Mouse (Mus musculus) layer of hippocampus, postnatal 10 days (tissue): Measurements from ENCODE around the gene Elobl. TPM values are rescaled to one million over a fixed set of nuclear protein-coding genes. Genes with fewer than 3 reads are reported as not detected.

Experiments used
- DNase-seq, 2 experiments: peaks; one replicate each; pipeline ENCODE4 v3.0.0; 2021; ENCODE audit warnings: low spot score in 2 of 2
- total RNA-seq, 2 experiments: library from RNA; stranded (reverse); gene quantifications; 2 replicates each; pipeline ENCODE4 v1.2.3; 2021

The Elobl gene
- total RNA-seq, 2 experiments from 2014 or later: not detected

- no peak for DNase-seq
These were observed 28.8 kb downstream of the Elobl start for GRCm38 (mm10) chr11:88937886-88938285.

GRCm38 (mm10) chr11:88934089-88935000 is 32.4 kb downstream of the Elobl start:
- no peak for DNase-seq

GRCm38 (mm10) chr11:88933030-88933429 is 33.7 kb downstream of the Elobl start:
- DNase-seq: no peak

GRCm38 (mm10) chr11:88931692-88932530 is 34.8 kb downstream of the Elobl start:
- no peak for DNase-seq

GRCm38 (mm10) chr11:88926566-88926965 is 40.2 kb downstream of the Elobl start:
- no peak for DNase-seq

Other genes starting within 250 kb of the Elobl start
- gene Msi2, start 248.4 kb downstream of the Elobl start, total RNA-seq: 10 to 100 TPM; 97.4 to 97.6 TPM
- gene Akap1, start 102.3 kb downstream of the Elobl start, total RNA-seq: 10 to 100 TPM; 44.1 to 45.8 TPM
- gene Scpep1, start 11.5 kb downstream of the Elobl start, total RNA-seq: 10 to 100 TPM; 17.9 to 19.0 TPM
- gene Coil, start 3.3 kb upstream of the Elobl start, total RNA-seq: 10 to 100 TPM; 20.0 to 20.2 TPM
- 1 to 10 TPM; 4.6 to 7.1 TPM for gene Trim25, start 32.4 kb upstream of the Elobl start, total RNA-seq
- 10 to 100 TPM; 35.4 to 37.8 TPM for gene Dgke, start 99.9 kb upstream of the Elobl start, total RNA-seq
- not detected for gene Gm525, start 106.9 kb upstream of the Elobl start, total RNA-seq